8 mouse cellular contexts compared by ENCODE assay signal in the genomic region with DNA sequence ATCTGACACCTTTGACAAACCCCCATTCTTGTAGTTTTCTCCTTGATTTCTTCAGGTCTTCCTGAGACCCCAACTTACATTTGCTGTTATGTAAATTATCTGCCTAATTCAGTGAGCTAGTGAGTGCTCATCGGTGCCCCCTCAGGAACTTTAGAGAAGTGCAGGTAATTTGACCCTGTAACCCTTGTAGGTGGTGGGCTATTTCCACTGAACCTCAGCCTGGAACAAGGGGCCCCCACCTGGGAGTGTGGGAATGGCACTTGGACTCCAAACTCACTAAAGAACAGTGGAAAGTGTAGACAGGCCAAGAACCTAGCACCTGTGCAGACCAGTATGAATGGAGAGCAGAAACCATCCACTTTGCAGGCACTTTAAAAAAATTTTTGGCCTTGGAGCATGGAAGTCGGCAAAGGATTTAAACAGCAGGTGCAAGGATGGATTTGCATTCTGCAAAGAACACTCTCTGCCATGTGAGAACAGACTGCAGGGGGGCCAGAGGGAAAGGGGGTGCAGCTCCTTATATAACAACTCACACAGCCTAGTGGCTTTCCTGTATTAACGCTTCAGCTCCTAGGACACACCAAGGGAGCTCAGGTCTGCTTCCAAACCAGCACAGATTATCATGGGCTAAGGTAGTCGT. TPM values are rescaled to one million over a fixed set of nuclear protein-coding genes. Genes with fewer than 3 reads are reported as not detected.
A peak's percentile ranks its signal among the peaks of the same experiment; 100 is the strongest.
DNase-seq lines count a peak whose midpoint lies in the region; ATAC-seq lines count a peak whose summit lies in the region.

No protein-coding gene starts in this region.

- peak; percentile 65 to 80; a peak in 3 of 4 replicates for ATAC-seq in hematopoietic stem cell, adult 5-6 weeks (replicated peaks in 1 of 2; ENCODE audit: insufficient read depth in 1 of 2, low FRiP score in 2 of 2, low TSS enrichment in 1 of 2, low read depth in 1 of 2, poor library complexity in 2 of 2, severe bottlenecking in 2 of 2)
- peak; percentile 82 for ATAC-seq in megakaryocyte progenitor cell, adult 5-6 weeks (replicated peaks; ENCODE audit: poor library complexity)

- intact Hi-C loops in heart, postnatal 14 days (cut with DNase I) = no loop called here

- peak; percentile 45 for DNase-seq in adrenal gland, postnatal 10 days
- no peak for DNase-seq in adrenal gland, postnatal 4 days (ENCODE audit: low spot score in 2 of 2)
- DNase-seq in right cerebral cortex, adult 2 months (ENCODE audit: low spot score in 2 of 2) = peak; percentile 36 to 49
- no peak for DNase-seq in right cerebral cortex, postnatal 36 days (ENCODE audit: low spot score in 2 of 2)
- DNase-seq in thymus, postnatal 4 days = peak; percentile 55
- DNase-seq in heart, postnatal 14 days = no peak

RNA-seq across cellular contexts. Expression of gene Tub, which starts 50.3 kb away (rescaled TPM):
- 10 to 100 TPM; 20.7 to 27.5 TPM for total RNA-seq in adrenal gland, postnatal 10 days (2021)
- total RNA-seq in adrenal gland, postnatal 4 days (2021) = 10 to 100 TPM; 44.9 to 48.1 TPM
- not detected in 2 replicates for total RNA-seq in hematopoietic stem cell, adult 5-6 weeks (2017)
- not detected in 2 replicates for total RNA-seq in megakaryocyte progenitor cell, adult 5-6 weeks (2015)
- not detected in 2 replicates for total RNA-seq in megakaryocyte progenitor cell, adult 5-6 weeks (2017)
- total RNA-seq in heart, postnatal 14 days (2021) = under 1 TPM; 0.46 to 0.48 TPM

Comparison
In these comparisons a context has a peak if more than half of its experiments do, and no peak if none do; other contexts are left out.
1. DNase-seq: peak in adrenal gland, postnatal 10 days (single experiment), right cerebral cortex, adult 2 months (2 of 2) and thymus, postnatal 4 days (single experiment); none in adrenal gland, postnatal 4 days (0 of 2), right cerebral cortex, postnatal 36 days (0 of 2) and heart, postnatal 14 days (0 of 2).
2. RNA of gene Tub, which starts 50.3 kb away (total RNA-seq): 44.9 to 48.1 TPM in adrenal gland, postnatal 4 days and 20.7 to 27.5 TPM in adrenal gland, postnatal 10 days; 0.46 to 0.48 TPM in heart, postnatal 14 days, not detected in megakaryocyte progenitor cell, adult 5-6 weeks and not detected in hematopoietic stem cell, adult 5-6 weeks; every median in the first group is over 10 times any median in the second.